Mouse (Mus musculus): ENCODE data around the gene Fam234b.

DNA sequence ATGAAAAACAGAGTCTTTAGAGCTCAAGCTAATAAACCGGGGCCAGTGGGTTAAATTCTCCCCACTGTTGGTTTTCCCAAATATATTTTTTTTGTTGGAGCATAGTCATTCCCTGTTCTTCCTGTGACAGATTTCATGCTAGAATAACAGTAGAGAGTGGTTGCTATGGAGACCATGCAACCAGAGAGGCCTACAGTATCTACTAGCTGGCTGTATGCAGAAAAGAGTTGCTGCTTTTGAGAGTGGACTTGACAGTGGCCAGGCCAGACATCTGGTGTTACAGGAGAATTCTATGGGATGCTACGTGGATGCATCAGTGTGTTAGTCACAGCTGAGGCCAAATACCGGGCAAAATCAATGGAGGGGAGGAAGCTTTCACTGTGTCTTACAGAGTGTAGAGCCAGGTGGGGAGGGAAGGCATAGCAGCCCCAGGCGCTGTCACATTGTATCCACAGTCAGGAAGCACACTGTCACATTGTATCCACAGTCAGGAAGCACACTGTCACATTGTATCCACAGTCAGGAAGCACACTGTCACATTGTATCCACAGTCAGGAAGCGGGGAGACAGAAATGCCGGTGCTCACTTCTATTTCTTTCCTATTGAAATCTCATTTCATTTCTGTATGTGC lies 26.1 kb downstream of the Fam234b start:
- no peak for TF ChIP-seq CEBPB (IDR thresholded peaks at IDR 0.05; ENCODE audit: low read depth)
- no peak for TF ChIP-seq CTCF (IDR thresholded peaks at IDR 0.05; ENCODE audit: control insufficient read depth, insufficient read depth, insufficient read length)
- no peak for TF ChIP-seq FOSL1 (IDR thresholded peaks at IDR 0.05; ENCODE audit: insufficient read depth, low read length, poor library complexity, severe bottlenecking)
- TF ChIP-seq MYOD1 (IDR thresholded peaks at IDR 0.05; ENCODE audit: control insufficient read depth, insufficient read length, low read depth), result no peak
